ENCODE assay signal across 22 mouse cellular contexts in genomic region chr9:62222029-62222428, GRCm38 (mm10). TPM values are rescaled to one million over a fixed set of nuclear protein-coding genes. Genes with fewer than 3 reads are reported as not detected.
DNase-seq lines count a peak whose midpoint lies in the region; ATAC-seq lines count a peak whose summit lies in the region.
"Had no signal": no experiment of that assay in that cellular context is flagged by ENCODE, and none has a peak within 500 bp of the region (broad histone marks: within the 10 kb centered on the region; RNA-seq: fewer than 3 reads in every experiment).

No protein-coding gene starts in this region.

- DNase-seq in frontal cortex, postnatal 25 days (ENCODE audit: low spot score in 2 of 2) = no peak
- DNase-seq in neural tube, embryonic 11.5 days (ENCODE audit: low spot score) = peak; percentile 3
- no peak for DNase-seq in midbrain, embryonic 10.5 days (ENCODE audit: low spot score)
- DNase-seq in ovary, postnatal 10 days (ENCODE audit: low spot score) = no peak
- DNase-seq: adrenal gland, adult 2 months; gastrocnemius, postnatal 36 days; heart, postnatal 14 days; lung, postnatal 14 days had no signal

- no peak overlapping the region for H3K9ac ChIP-seq in neural tube, embryonic 11.5 days (ENCODE audit: low read length)
- no peak overlapping the region for H3K9ac ChIP-seq in neural tube, embryonic 15.5 days (replicated peaks)
- H3K9ac ChIP-seq in intestine, embryonic 16.5 days (ENCODE audit: low read depth, low read length) = no peak overlapping the region
- H3K9ac ChIP-seq: limb, embryonic 13.5 days; liver, embryonic 15.5 days had no signal

- H3K9me3 ChIP-seq in neural tube, embryonic 11.5 days (ENCODE audit: control insufficient read depth, low read length) = no peaks in the 10 kb centered on the region
- H3K9me3 ChIP-seq in neural tube, embryonic 15.5 days (replicated peaks) = no peaks in the 10 kb centered on the region
- H3K9me3 ChIP-seq in intestine, embryonic 16.5 days (ENCODE audit: control insufficient read depth, low read length) = no peaks in the 10 kb centered on the region
- no peaks in the 10 kb centered on the region for H3K9me3 ChIP-seq in midbrain, embryonic 10.5 days (replicated peaks)
- H3K9me3 ChIP-seq: heart, embryonic 10.5 days; limb, embryonic 13.5 days; liver, embryonic 15.5 days; megakaryocyte, embryonic 14.5 days had no signal

- WGBS in neural tube, embryonic 11.5 days = 80% methylated on average over 2 of the region's 2 CpGs
- WGBS in neural tube, embryonic 15.5 days = 74% methylated on average over 2 of the region's 2 CpGs
- WGBS in intestine, embryonic 16.5 days = 69% methylated on average over 2 of the region's 2 CpGs
- WGBS in midbrain, embryonic 10.5 days = 83% methylated on average over 2 of the region's 2 CpGs

- H3K27me3 ChIP-seq in neural tube, embryonic 11.5 days (ENCODE audit: control insufficient read depth, insufficient read depth, low read length) = no peaks in the 10 kb centered on the region
- H3K27me3 ChIP-seq in neural tube, embryonic 15.5 days (replicated peaks) = no peaks in the 10 kb centered on the region
- H3K27me3 ChIP-seq in intestine, embryonic 16.5 days (replicated peaks; ENCODE audit: control insufficient read depth, insufficient read depth, low read length) = no peaks in the 10 kb centered on the region
- H3K27me3 ChIP-seq in midbrain, embryonic 10.5 days (ENCODE audit: low read depth, poor library complexity, severe bottlenecking) = no peaks in the 10 kb centered on the region
- H3K27me3 ChIP-seq: limb, embryonic 13.5 days; liver, embryonic 15.5 days had no signal

- no peak overlapping the region for H3K4me3 ChIP-seq in neural tube, embryonic 11.5 days (ENCODE audit: low read depth, low read length)
- no peak overlapping the region for H3K4me3 ChIP-seq in neural tube, embryonic 15.5 days (replicated peaks)
- H3K4me3 ChIP-seq in intestine, embryonic 16.5 days (ENCODE audit: low read length) = no peak overlapping the region
- no peak overlapping the region for H3K4me3 ChIP-seq in midbrain, embryonic 10.5 days
- H3K4me3 ChIP-seq: erythroblast, embryonic 14.5 days; heart, embryonic 10.5 days; layer of hippocampus, adult 2 months; limb, embryonic 13.5 days; liver, embryonic 15.5 days; megakaryocyte, embryonic 14.5 days had no signal

- no peaks in the 10 kb centered on the region for H3K36me3 ChIP-seq in neural tube, embryonic 11.5 days (ENCODE audit: control insufficient read depth, insufficient read depth, low read length)
- no peaks in the 10 kb centered on the region for H3K36me3 ChIP-seq in neural tube, embryonic 15.5 days
- H3K36me3 ChIP-seq in intestine, embryonic 16.5 days (ENCODE audit: control insufficient read depth, insufficient read depth, low read length) = no peaks in the 10 kb centered on the region
- H3K36me3 ChIP-seq in midbrain, embryonic 10.5 days = no peaks in the 10 kb centered on the region
- H3K36me3 ChIP-seq: heart, embryonic 10.5 days; limb, embryonic 13.5 days; liver, embryonic 15.5 days had no signal

- H3K4me1 ChIP-seq in neural tube, embryonic 11.5 days (ENCODE audit: control insufficient read depth, insufficient read depth, low read length) = peaks cover 6% of the 10 kb centered on the region
- H3K4me1 ChIP-seq in neural tube, embryonic 15.5 days = peaks cover 15% of the 10 kb centered on the region
- peaks cover 10% of the 10 kb centered on the region for H3K4me1 ChIP-seq in intestine, embryonic 16.5 days (ENCODE audit: control insufficient read depth, insufficient read depth, low read length)
- peaks cover 23% of the 10 kb centered on the region for H3K4me1 ChIP-seq in midbrain, embryonic 10.5 days
- H3K4me1 ChIP-seq: liver, embryonic 15.5 days; megakaryocyte, embryonic 14.5 days had no signal

- ATAC-seq in frontal cortex, adult (ENCODE audit: low TSS enrichment) = 0 out of 2 replicates have a peak, but pooled peaks have one; percentile 28
- no peak for ATAC-seq in neural tube, embryonic 11.5 days (ENCODE audit: insufficient read depth, low FRiP score, low TSS enrichment)
- ATAC-seq in neural tube, embryonic 15.5 days (ENCODE audit: low FRiP score) = no peak
- ATAC-seq in intestine, embryonic 16.5 days = peak; percentile 90

- no peak overlapping the region for H3K4me2 ChIP-seq in neural tube, embryonic 11.5 days (ENCODE audit: low read depth)
- H3K4me2 ChIP-seq in neural tube, embryonic 15.5 days = no peak overlapping the region
- peak overlapping the region; percentile 34 for H3K4me2 ChIP-seq in intestine, embryonic 16.5 days (ENCODE audit: low read depth, low read length)
- H3K4me2 ChIP-seq: limb, embryonic 13.5 days; liver, embryonic 15.5 days had no signal

- H3K27ac ChIP-seq in neural tube, embryonic 11.5 days (ENCODE audit: low read depth, low read length) = no peak overlapping the region
- no peak overlapping the region for H3K27ac ChIP-seq in neural tube, embryonic 15.5 days (replicated peaks)
- H3K27ac ChIP-seq in intestine, embryonic 16.5 days (ENCODE audit: low read length) = peak overlapping the region; percentile 87
- H3K27ac ChIP-seq in midbrain, embryonic 10.5 days (replicated peaks) = no peak overlapping the region
- H3K27ac ChIP-seq: heart, embryonic 10.5 days; layer of hippocampus, adult 2 months; limb, embryonic 13.5 days; liver, embryonic 15.5 days had no signal

RNA-seq across cellular contexts. Expression of gene Spesp1, which starts 60.0 kb away (rescaled TPM):
- polyA plus RNA-seq in neural tube, embryonic 11.5 days (2014; fragmentation: Nextera tagmentation; extraction: Ambion mirVana) = not detected in 2 replicates
- polyA plus RNA-seq in neural tube, embryonic 15.5 days (2015; fragmentation: Nextera tagmentation; extraction: Ambion mirVana) = not detected in 2 replicates
- not detected in 2 replicates for polyA plus RNA-seq in intestine, embryonic 16.5 days (2015; fragmentation: Nextera tagmentation; extraction: Ambion mirVana)
- not detected in 2 replicates for polyA plus RNA-seq in midbrain, embryonic 10.5 days (2016; fragmentation: Nextera tagmentation; extraction: Ambion mirVana)
- polyA plus RNA-seq: adrenal gland, adult 2 months; C2C12; embryonic facial prominence, embryonic 11.5 days; erythroblast, embryonic 14.5 days; heart, embryonic 10.5 days; kidney, embryonic 16.5 days; limb, embryonic 13.5 days; liver, embryonic 15.5 days; midbrain, postnatal 0 days; urinary bladder, adult 2 months had no signal

Comparison
In these comparisons a context has a peak if more than half of its experiments do, and no peak if none do; other contexts are left out.
1. ATAC-seq: peak in frontal cortex, adult (single experiment) and intestine, embryonic 16.5 days (single experiment); none in neural tube, embryonic 11.5 days (single experiment) and neural tube, embryonic 15.5 days (single experiment).